Mouse (Mus musculus) bone marrow macrophage, adult 2 months (primary cell): ENCODE data around the gene Chic2.

Experiments used
- CTCF ChIP-seq: IDR thresholded peaks from 2 replicates; pipeline ENCODE4 v1.5.1; 2012; ENCODE audit warnings: low read depth, mild to moderate bottlenecking, low read length, moderate library complexity
- POLR2A ChIP-seq: IDR thresholded peaks from 2 replicates; pipeline ENCODE4 v1.6.1; 2012; ENCODE audit warnings: mild to moderate bottlenecking, low read depth, low read length, borderline replicate concordance

GRCm38 (mm10) chr5:74984101-74984500 lies 60.5 kb downstream of the Chic2 start:
- TF ChIP-seq CTCF (no peak), POLR2A (no peak)
